Mouse (Mus musculus): Measurements from ENCODE around the gene Ccdc6.

Ccdc6 gene

DNA sequence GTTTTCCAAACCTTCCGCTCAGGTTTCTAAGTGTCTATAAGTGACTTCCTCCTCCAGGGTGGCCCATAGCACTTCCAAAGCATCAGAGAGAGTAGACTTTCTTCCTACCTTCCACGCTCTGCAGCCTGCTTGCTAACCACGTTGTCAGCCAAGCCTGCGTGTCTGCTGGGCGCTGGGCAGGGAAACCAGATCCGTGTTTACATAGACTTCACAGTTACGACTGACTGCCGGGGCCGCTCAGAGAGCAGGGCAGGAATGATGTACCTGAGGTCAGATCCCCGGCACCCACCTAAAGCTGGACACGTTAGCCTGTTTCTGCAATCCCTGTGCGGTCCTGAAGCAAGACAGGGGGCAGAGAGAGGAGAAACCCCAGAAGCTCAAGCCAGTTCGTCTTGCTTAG lies 71.5 kb downstream of the Ccdc6 start:
- no peak for DNase-seq (ENCODE audit: low spot score)

DNA sequence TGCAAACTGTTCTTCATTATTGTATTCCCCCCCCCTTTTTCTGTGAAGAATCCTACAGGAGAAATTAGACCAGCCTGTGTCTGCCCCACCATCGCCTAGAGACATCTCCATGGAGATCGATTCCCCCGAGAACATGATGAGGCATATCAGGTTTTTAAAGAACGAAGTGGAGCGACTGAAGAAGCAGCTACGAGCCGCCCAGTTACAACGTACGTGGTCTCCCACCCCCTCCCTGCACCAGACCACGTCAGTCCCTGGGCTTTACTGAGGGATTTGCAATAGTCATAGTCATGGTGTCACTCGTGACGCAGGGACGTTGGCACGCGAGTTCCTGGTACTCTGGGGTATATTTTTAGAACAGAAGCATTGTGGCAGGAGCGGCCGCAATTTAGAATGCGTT lies 72.1 kb downstream of the Ccdc6 start:
- no peak for DNase-seq (ENCODE audit: low spot score)

DNA sequence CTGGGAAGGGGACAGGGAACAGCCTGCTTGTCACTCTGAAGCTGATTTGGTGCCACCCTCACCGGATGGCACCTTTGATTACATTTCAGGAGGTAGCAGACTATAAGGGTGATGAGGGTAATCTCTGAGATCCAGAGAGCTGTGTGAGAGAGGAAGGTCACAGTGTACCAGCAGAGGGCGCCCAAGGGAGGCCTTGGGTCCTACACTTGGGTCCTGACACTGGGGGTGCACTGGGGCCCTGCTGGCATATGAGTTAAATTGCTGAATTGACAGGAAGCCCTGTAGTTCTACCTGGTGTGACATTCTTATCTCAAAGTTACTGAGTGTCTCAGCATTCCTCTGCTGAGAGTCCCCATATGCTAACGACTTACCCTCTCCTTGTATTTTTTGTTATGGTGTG lies 76.4 kb downstream of the Ccdc6 start:
- peak; percentile 57 for DNase-seq (ENCODE audit: low spot score)

DNA sequence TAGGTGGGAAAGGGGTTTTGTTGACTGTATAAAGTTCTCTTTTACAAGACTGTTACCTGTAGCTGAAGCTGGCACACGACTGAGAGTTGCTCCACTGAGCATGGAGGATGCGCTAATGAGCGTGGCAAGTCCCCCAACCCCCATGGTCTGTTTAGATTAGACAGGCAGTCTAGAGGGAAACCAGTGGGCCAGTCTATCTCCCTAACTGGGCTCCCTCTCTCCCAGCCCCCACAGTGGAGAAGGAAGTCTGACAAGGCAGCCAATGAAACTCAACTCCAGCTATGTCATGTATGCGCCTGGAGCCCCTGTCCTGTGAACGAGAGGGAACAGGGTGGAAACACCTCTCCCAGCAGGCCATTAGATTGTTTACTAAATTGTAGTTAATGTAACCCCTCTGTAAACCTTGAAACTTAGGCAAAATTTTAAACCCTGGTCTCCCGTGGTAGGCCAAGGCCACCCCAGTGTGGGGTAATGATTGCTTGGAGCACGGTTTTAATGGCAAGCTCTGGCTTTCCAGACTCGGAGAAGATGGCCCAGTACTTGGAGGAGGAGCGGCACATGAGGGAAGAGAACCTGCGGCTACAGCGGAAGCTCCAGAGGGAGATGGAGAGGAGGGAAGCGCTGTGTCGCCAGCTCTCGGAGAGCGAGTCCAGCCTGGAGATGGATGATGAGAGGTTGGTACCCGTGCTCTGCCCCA lies 77.7 kb downstream of the Ccdc6 start:
- no peak for DNase-seq (ENCODE audit: low spot score)

DNA sequence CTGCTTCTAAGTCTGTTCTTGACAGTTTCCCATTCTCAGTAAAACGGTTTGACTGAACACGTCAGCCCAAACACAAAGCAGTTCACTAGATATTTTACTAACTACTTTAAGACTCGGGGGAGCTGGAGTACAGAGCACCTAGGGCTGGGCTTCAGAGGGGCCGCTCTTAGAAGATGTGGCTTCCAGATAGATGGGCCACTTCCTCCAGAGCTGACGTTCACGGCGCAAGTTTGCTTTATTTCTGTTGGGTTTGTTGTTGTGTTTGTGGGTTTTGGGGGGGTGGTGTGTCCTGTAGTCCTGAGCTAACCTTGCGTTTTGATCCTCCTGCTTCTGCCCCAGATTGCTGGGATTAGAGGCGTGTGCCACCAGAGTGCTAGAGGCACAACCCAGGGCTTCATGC lies 83.8 kb downstream of the Ccdc6 start:
- DNase-seq (ENCODE audit: low spot score): no peak

DNA sequence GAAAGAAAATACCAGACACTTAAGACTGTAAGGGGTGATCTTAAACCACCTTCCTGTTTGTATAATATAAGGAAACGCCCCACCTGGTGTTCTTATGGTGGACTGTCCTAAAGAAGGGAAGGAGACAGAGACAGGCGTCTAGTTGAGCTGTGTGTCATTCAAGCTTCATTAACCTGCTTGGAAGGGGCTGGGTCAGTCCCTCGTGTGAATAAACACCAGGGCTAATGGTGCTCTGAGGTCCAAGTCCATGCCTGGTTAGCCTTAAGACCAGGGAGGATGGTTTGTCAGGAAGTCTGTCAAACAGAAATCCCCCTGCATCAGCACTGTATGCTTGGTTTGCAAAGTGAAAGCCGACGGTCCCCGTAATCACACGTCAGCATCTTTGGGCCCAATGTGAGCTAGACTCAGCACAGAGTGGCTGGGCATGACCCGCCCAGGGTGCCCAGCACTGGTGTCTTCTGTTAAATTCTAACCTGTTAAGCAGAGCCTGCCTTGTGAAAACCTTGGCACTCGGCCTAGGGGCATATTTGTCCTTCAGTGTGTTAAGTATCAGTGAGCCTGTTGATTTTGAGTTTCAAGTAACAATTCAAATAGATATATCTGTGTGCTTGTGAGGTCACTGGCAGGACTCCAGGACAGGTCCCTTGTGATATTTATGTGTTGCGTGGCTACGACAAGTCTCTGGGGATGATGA lies 84.5 kb downstream of the Ccdc6 start:
- DNase-seq (ENCODE audit: low spot score): no peak

DNA sequence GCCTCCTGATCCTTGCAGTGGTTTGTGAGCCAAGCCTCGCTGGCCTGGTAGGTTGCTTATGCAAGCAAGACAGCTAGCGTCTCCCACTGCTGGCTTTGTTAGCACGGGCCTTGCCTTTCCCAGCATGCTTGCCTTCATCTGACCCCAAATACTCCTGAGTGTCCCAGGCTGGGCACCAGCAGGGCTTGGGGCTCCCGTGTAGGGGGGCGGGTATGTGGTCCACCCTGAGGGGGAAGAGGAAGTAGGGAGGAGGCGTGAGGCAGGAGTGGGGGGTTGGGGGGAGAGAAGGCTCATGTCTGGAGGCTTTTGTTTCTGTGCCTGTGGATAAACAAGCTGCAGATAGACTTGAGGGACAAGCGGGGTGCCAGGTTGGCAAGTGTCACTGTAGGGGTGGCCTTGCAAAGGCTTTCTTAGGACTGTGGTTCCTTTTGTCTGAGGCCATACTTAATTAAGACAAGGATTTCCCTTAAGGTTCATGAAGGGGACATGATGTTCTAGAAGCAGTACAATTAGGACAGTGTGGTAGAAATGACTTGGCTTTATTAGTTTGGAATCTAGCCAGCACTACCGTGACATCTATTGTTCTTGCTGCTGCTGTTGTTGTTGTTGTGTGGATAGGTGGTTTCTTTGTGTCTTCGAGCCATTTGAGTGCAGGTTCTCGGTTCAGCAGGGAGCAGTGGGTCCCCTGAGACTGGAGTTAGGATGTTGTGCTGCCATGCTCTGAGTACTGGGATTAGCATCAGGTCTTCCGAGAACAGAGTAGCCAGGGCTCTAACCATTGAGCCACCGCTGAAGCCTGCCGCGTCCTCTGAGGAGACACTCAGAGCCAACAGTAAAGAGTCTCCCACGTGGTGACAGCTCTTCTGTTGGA lies 86.5 kb downstream of the Ccdc6 start:
- DNase-seq (ENCODE audit: low spot score): no peak

DNA sequence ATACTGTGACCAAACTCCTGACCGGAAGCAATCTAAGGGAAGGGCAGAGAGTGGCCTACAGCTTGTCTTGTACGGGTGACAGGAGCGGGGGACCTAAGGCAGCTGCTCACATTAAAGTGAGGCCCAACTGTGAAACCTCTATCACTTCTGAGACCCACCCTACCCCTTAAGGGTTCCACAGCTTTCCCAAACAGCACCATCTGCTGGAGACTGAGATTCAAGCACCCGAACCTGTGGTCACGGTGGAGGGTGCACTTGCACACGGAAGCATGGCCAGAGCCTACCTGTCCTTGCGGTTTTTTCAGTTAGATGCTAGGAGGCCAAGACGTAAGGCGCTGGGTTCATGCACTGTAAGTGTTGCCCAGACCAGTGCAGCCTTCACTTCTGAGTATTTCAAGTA lies 89.2 kb downstream of the Ccdc6 start:
- DNase-seq (ENCODE audit: low spot score): no peak

DNA sequence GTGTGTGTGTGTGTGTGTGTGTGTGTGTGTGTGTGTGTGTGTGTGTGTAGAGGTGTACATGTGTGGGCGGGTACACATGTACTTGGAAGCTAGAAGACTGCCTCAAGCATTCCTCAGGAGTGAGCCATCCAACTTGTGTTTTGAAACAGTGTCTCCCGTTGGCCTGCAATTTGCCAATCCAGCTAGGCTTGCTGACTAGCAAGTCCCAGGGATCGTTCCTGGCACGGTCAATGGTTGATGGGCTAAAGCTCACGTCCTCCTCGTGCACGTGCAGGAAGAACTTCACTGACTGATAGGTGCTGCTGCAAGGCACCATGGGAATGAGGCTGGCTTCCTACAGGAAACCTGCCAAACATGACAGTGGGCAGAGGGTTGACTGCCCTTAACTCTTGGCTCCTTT lies 89.7 kb downstream of the Ccdc6 start:
- DNase-seq (ENCODE audit: low spot score): peak; percentile 47

DNA sequence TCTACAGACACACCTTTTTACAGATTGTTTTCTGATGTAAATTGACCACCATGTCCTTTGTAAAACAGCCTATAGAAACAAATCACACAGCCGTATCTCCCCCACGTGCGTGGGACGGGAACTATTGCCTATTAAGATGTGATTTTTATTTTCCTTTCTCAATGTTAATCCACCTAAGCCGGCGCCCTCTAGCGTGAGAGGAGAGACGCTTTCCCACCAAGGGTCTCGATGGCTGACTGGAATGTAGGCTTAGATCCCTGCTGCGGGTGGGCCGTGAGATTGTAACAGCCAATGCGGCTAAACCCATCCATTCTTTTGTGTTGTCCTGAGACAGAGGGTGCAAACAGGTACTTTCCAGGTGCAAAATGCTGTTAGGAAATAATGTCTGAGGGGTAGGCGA lies 92.9 kb downstream of the Ccdc6 start:
- no peak for DNase-seq (ENCODE audit: low spot score)

DNA sequence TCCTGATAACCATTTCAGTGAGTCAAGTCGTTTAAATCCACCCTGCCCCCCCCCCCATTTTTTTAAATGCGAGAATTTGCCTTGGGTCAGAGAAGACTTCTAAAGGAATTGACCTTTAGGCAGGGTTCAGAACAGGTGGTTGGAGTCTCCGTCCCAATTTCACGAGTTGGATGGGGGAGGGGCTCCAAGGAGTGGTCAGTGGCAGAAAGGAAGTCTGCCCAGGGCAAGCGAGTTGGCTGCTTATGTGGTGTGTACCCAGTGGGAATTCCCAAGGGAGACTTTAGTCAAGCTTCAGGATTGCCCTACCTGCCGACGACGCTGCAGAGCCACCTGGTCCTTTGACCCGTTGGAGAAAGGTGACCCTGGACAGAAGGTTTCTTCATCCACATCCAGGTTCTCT lies 97.4 kb downstream of the Ccdc6 start:
- DNase-seq (ENCODE audit: low spot score): no peak

DNA sequence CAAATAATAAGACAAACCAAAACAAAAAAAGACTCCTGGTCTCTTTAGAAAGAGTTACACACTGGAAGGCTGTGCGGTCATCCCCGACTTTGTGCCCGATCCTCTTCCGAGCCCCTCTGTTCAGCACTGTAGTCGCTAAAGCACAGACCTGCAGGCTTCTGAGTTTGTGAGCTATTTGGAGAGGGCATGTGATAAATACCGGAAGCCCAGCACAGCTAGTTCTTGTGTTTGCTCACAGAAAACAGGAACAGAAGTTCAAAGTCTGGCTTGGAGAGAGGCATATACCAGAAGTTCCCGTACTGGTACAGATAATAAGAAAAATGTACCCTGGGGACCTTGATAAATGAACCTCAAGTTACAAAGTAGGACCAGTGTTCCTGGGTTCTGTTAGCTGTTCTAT lies 98.4 kb downstream of the Ccdc6 start:
- no peak for DNase-seq (ENCODE audit: low spot score)

DNA sequence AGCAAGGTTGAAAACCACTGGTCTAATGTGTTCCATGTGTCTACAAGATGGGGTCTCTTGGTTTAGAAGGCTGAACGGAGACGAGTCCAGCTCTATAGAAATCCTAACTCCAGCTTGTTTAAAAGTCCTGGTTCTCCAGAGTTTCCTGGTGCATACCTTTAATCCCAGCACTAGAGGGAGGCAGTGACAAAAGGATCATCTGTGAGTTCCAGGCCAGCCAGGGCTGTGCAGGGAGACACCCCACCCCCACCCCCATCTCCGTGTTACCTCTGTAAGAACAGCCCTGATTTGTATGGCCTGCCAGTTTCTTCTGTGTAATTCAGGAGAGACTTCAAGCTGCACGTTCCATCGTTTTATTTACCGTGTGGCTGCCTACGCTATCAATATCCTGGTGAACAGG lies 98.9 kb downstream of the Ccdc6 start:
- peak; percentile 42 for DNase-seq (ENCODE audit: low spot score)

DNA sequence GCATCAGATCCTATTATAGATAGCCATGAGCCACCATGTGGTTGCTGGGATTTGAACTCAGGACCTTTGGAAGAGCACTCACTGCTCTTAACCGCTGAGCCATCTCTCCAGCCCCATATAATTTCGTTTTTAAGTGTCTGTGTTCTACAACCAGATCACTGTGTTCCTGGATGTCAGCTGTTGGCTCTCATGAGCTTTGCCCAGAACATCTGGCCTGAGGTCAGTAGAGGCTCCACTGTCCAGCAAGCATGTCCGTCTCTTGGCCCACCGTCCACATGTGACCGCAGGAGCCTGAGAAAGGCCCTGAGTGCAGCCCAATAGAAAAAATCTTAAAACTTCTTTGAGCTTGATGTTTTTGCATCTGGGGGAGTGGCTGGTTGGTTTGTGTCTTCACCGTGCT lies 99.7 kb downstream of the Ccdc6 start:
- DNase-seq (ENCODE audit: low spot score): no peak

DNA sequence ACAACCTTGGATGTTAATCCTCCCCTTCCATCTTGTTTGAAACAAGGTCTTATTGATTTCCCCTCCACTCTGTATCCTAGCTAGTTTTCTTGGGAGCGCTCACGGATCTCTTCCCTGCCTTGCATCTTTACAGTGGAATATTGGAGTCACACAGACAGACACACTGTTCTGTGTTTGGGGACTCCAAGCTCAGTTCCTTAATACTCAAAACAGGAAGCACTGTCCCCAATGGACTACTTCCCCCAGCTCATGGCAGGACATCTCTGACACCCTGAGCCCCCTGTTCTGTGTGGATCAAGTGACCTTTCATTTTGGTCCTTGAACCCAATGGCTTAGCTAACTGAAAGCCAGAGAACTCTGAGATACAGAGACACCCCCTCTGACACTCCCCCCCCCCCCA lies 100.7 kb downstream of the Ccdc6 start:
- DNase-seq (ENCODE audit: low spot score): no peak

DNA sequence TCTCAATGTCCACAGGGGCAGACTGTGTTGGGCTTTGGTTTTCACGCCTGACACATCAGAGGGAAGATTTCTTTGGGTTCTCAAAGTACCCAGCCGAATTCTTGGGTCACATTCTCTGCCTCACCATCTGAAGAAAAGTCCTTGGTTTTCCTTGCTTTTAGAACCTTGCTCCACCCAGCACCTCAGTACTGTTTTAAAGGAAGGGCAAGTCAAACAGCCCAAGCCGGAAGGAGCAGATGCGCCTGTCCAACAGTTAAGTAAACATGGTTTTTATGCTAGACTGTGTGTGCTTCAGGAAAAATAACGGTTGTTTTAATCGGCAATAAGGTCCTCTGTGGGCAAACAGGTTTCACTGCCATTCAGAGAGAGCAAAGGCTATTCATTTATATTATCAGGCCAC lies 101.1 kb downstream of the Ccdc6 start:
- DNase-seq (ENCODE audit: low spot score): no peak

DNA sequence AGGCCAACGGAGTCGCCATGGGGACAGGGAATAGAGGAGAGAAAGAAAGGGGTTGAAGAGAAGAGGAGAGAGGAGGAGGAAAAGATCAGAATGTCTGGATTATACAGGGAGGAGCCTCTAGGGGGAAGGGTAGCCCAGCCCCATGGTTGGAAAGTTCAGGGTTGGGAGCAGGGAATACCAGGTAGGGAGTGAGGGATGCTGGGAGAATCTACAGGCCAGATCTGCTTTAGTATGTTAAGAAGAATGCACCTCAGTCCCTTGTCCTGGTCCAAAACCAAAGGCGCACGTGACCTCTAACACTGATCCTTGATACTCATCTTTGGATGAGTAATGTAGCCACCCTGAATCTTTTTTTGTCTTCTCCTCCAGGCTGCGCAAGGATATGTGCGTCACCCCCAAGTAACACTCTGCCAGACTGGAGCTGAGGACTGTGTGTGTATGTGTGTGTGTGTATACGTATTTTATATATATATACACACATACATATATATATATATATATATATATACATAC lies 102.1 kb downstream of the Ccdc6 start:
- DNase-seq (ENCODE audit: low spot score): no peak

DNA sequence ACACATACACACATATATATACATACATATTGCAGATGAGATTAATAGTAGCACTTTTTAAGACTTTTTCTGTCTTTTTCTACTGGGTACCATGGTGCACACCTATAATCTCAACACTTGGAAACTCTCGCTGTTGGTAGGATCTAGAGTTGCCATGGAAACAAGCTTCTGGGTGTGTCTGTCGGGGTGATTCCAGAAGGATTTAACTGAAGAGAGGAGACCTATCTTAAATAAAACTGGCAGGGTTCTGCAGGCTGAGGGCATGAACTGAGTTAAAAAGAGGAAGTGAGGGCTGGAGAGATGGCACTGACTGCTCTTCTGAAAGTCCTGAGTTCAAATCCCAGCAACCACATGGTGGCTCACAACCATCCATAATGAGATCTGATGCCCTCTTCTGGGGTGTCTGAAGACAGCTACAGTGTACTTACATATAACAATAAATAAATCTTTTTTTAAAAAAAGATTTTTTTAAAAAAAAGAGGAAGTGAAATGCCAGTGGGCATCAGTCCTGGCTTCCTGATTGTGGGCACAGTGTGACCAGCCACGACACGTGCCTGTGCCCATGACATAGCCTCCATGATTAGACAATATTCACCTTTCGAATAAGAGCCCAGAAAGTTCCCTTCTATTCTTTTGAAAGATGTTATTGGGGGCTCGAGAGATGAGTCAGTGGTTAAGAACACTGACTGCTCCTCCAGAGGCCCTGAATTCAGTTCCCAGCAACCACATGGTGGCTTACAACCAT lies 102.7 kb downstream of the Ccdc6 start:
- DNase-seq (ENCODE audit: low spot score): no peak

DNA sequence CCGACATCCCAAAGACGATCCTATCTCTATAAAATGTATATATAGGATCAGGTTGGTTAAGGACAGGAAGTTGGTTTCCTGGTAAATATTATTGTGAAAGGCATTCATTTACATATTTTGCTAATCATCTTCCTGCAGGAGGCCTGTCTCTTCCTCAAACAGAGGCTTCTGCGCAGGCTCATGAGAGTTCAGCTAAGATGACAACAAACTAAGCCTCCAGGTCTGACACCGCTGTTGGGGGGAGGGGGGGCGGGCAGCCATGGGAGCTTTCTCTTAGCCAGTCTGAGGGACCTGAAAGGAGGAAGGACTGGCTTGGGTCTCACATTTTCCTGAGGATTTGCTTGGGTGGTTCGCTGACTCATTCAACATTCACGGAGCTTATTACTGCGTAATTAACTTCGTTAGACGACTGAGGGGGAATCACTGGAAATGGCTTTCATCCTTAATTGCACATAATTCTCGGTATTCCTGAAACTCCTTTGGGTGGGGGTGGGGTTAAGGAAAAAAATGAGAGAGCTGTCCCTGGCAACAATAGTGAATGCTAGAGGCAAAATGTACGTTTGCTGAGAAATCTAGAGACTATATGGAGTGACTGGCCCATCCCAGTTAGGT lies 104.1 kb downstream of the Ccdc6 start:
- no peak for DNase-seq (ENCODE audit: low spot score)

DNA sequence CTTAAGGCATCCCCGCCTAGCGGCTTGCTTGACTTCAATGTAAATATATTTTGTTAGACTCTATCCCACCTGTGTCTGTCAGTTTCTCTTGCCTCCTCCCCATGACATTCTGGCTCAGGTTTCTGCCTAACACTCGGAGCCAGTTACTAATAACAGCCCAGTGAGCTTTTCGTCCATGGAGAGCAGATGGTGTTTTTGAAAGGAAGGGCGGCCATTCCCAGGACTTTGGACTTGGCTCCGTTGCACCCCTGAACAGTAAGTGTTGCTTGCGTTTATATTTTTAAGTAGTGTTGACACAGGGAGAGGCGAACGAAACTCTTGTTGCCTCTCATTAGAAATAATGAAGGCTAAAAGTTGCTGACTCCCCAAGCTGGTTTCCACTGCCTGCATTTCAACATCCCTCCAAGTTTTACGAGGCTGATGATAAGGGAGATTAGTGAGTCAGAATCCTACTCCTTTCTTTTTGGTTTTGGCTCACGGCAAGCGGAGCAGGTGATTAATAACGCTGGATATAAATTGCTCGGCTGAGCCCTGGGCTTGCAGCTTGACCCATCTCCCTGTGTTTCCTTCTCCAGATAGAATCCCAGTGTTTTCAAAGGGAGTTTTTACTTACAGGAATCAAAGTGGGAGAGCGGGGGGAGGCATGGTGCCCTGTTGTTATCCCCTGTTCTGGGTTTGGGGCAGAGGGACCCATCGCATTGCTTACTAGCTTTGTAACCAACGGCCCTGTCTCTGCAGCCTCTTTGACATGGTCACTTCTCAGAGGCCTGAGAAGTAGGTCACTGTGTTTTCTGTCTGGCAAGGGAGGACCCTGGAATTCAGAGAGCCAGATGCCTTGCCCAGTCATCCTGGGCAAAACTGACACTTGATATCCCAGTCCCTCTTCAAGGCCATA lies 107.8 kb downstream of the Ccdc6 start, which contains the start of gene Mrln:
Gene Mrln, plus strand, starts transcription at position 160 of the 895 bp plus-strand sequence.
- no peak for DNase-seq (ENCODE audit: low spot score)

DNA sequence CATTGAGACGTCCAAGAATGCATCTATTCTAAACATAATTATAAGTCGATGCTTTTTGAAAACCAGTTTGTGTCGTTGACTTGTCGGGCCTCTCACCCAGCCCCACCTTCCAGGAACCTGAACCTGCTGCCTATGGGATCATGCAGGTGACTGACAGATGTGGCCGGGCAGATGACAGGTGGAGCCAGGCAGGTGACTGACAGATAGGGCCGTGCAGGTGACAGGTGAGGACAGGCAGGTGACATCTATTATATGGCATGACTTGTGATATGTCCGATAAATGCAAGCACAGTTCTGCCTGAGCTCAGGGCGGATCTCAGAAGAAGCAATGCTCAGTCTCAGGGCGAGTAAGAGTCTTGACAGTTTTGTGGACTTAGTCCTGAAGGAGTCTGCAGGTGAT lies 114.4 kb downstream of the Ccdc6 start:
- DNase-seq (ENCODE audit: low spot score): no peak

Data from adipocyte (in vitro differentiated cells).